In the genomic region with DNA sequence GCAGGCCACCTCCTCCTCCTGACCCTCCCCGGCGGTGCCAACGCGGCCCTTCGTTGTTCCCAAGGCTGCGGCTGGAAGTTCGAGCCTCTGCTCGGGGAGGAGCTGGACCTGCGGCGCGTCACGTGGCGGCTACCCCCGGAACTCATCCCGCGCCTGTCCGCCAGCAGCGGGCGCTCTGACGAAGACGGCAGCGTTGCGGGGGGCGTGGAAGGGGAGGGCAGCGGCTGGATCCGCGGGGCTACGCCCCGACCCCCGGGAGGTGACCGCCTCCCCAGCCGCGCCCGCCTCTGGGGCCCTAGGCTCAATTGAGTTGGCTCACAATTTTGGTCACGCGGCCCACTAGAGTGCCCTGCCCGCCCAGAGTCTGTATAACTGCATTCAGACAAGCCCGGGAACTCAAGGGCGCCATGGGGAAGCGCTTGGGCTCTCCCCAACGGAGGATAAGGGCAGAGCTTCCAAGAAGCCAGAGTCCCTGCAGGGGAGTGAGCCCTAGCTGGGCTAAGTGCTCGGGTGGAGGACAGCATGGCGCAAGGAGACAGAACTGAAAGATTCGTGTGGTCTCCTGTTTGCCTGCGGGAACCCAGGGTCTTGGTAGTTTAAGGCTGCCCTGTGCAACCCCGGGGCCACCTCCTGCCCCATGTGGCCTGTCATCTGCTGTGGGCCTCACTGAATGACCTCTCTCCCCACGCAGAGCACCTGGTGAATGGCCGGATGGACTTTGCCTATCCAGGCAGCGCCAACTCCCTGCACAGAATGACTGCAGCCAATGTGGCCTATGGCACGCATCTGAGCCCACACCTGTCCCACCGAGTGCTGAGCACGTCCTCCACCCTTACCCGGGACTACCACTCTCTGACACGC, we compare ENCODE assay signal across 7 mouse cellular contexts. TPM values are rescaled to one million over a fixed set of nuclear protein-coding genes. Genes with fewer than 3 reads are reported as not detected.
A peak's percentile ranks its signal among the peaks of the same experiment; 100 is the strongest.
DNase-seq lines count a peak whose midpoint lies in the region; ATAC-seq and TF ChIP-seq lines count a peak whose summit lies in the region.

No protein-coding gene starts in this region.

- peak overlapping the region; percentile 62 for H3K4me2 ChIP-seq in hindbrain, embryonic 15.5 days

- no peaks in the 10 kb centered on the region for H3K27me3 ChIP-seq in hindbrain, embryonic 15.5 days
- H3K27me3 ChIP-seq in limb, embryonic 10.5 days (ENCODE audit: low read depth, poor library complexity, severe bottlenecking): peaks cover 10% of the 10 kb centered on the region; the same call in 1 of the 2 replicates
- peaks cover 23% of the 10 kb centered on the region for H3K27me3 ChIP-seq in midbrain, embryonic 10.5 days (ENCODE audit: low read depth, poor library complexity, severe bottlenecking)
- no peaks in the 10 kb centered on the region for H3K27me3 ChIP-seq in small intestine, adult 2 months (ENCODE audit: control insufficient read depth, insufficient read depth, low read length)

- peak; percentile 90 for DNase-seq in ZHBTc4 (ENCODE audit: low read depth, low spot score)
- peak; percentile 49 to 66 for DNase-seq in cerebellum, postnatal 4 days (ENCODE audit: low spot score in 2 of 2)
- peak; percentile 90 for DNase-seq in gastrocnemius, adult 2 months
- peak; percentile 89 for DNase-seq in limb, embryonic 10.5 days (ENCODE audit: low spot score)
- peak; percentile 84 for DNase-seq in midbrain, embryonic 10.5 days (ENCODE audit: low spot score)

- ATAC-seq in hindbrain, embryonic 15.5 days (ENCODE audit: low FRiP score, low read depth): peak; percentile 61

- peak overlapping the region; percentile 65 for H3K4me3 ChIP-seq in gastrocnemius, adult 2 months
- peak overlapping the region; percentile 35 for H3K4me3 ChIP-seq in hindbrain, embryonic 15.5 days
- peak overlapping the region; percentile 50 for H3K4me3 ChIP-seq in limb, embryonic 10.5 days
- H3K4me3 ChIP-seq in midbrain, embryonic 10.5 days: peak overlapping the region; percentile 57
- H3K4me3 ChIP-seq in small intestine, adult 2 months (ENCODE audit: low read depth, low read length): peak overlapping the region; percentile 56

- H3K36me3 ChIP-seq in hindbrain, embryonic 15.5 days: no peaks in the 10 kb centered on the region
- peaks cover 36% of the 10 kb centered on the region for H3K36me3 ChIP-seq in limb, embryonic 10.5 days
- H3K36me3 ChIP-seq in midbrain, embryonic 10.5 days: peaks cover 35% of the 10 kb centered on the region
- H3K36me3 ChIP-seq in small intestine, adult 2 months (ENCODE audit: control insufficient read depth, insufficient read depth, low read length): peaks cover 45% of the 10 kb centered on the region

- H3K27ac ChIP-seq in gastrocnemius, adult 2 months: peak overlapping the region; percentile 80
- H3K27ac ChIP-seq in hindbrain, embryonic 15.5 days (replicated peaks): peak overlapping the region; percentile 65
- H3K27ac ChIP-seq in limb, embryonic 10.5 days: peak overlapping the region; percentile 78
- H3K27ac ChIP-seq in midbrain, embryonic 10.5 days (replicated peaks): peak overlapping the region; percentile 82
- H3K27ac ChIP-seq in small intestine, adult 2 months (ENCODE audit: insufficient read depth, low read depth, low read length): peak overlapping the region; percentile 76

- no peak for TF ChIP-seq POLR2A in small intestine, adult 2 months (IDR thresholded peaks at IDR 0.05; ENCODE audit: low read depth, low read length)

- H3K9ac ChIP-seq in hindbrain, embryonic 15.5 days: peak overlapping the region; percentile 35; the same call in 1 of the 2 replicates

- peaks cover 22% of the 10 kb centered on the region for H3K4me1 ChIP-seq in hindbrain, embryonic 15.5 days (replicated peaks)
- H3K4me1 ChIP-seq in limb, embryonic 10.5 days: peaks cover 42% of the 10 kb centered on the region
- H3K4me1 ChIP-seq in midbrain, embryonic 10.5 days: peaks cover 50% of the 10 kb centered on the region
- H3K4me1 ChIP-seq in small intestine, adult 2 months (ENCODE audit: control insufficient read depth, insufficient read depth, insufficient read length, low read length): peaks cover 24% of the 10 kb centered on the region

- 5% methylated on average over 54 of the region's 54 CpGs for WGBS in hindbrain, embryonic 15.5 days
- 6% methylated on average over 54 of the region's 54 CpGs for WGBS in limb, embryonic 10.5 days
- 7% methylated on average over 54 of the region's 54 CpGs for WGBS in midbrain, embryonic 10.5 days
- 4% methylated on average over 54 of the region's 54 CpGs for WGBS in small intestine, adult 2 months

- intact Hi-C loops in gastrocnemius, adult 2 months (cut with DNase I): no loop called here

- TF ChIP-seq CTCF in gastrocnemius, adult 2 months (IDR thresholded peaks at IDR 0.05): peak; percentile 66
- peak; percentile 47 for TF ChIP-seq CTCF in small intestine, adult 2 months (IDR thresholded peaks at IDR 0.05; ENCODE audit: extremely low read depth, insufficient read length, insufficient replicate concordance, low read depth, low read length)

- H3K9me3 ChIP-seq in hindbrain, embryonic 15.5 days: no peaks in the 10 kb centered on the region
- no peaks in the 10 kb centered on the region for H3K9me3 ChIP-seq in limb, embryonic 10.5 days (replicated peaks)
- no peaks in the 10 kb centered on the region for H3K9me3 ChIP-seq in midbrain, embryonic 10.5 days (replicated peaks)

RNA-seq across cellular contexts. Expression of a gene that starts 7.4 kb away (rescaled TPM):
- total RNA-seq in gastrocnemius, adult 2 months (2021): 1 to 10 TPM; 3.0 to 3.8 TPM
- polyA plus RNA-seq in hindbrain, embryonic 15.5 days (2015; fragmentation: Nextera tagmentation; extraction: Ambion mirVana): 62.5 and 70.9 TPM in 2 replicates
- polyA plus RNA-seq in limb, embryonic 10.5 days (2016; fragmentation: Nextera tagmentation; extraction: Ambion mirVana): 243 and 283 TPM in 2 replicates
- polyA plus RNA-seq in midbrain, embryonic 10.5 days (2016; fragmentation: Nextera tagmentation; extraction: Ambion mirVana): 161 and 210 TPM in 2 replicates
- polyA plus RNA-seq in small intestine, adult 2 months (2012; rRNA removed): 39.5 and 53.3 TPM in 2 replicates

RNA-seq across cellular contexts. Expression of a gene that starts 22.7 kb away (rescaled TPM):
- 10 to 100 TPM; 55.9 to 58.7 TPM for total RNA-seq in gastrocnemius, adult 2 months (2021)
- polyA plus RNA-seq in hindbrain, embryonic 15.5 days (2015; fragmentation: Nextera tagmentation; extraction: Ambion mirVana): 1,686 and 1,716 TPM in 2 replicates
- polyA plus RNA-seq in limb, embryonic 10.5 days (2016; fragmentation: Nextera tagmentation; extraction: Ambion mirVana): 1,754 and 1,985 TPM in 2 replicates
- 1,512 and 1,693 TPM in 2 replicates for polyA plus RNA-seq in midbrain, embryonic 10.5 days (2016; fragmentation: Nextera tagmentation; extraction: Ambion mirVana)
- 48.6 and 118 TPM in 2 replicates for polyA plus RNA-seq in small intestine, adult 2 months (2012; rRNA removed)

RNA-seq across cellular contexts. Expression of a gene that starts 25.1 kb away (rescaled TPM):
- total RNA-seq in gastrocnemius, adult 2 months (2021): 1 to 10 TPM; 7.0 to 7.4 TPM
- 32.1 and 37.0 TPM in 2 replicates for polyA plus RNA-seq in hindbrain, embryonic 15.5 days (2015; fragmentation: Nextera tagmentation; extraction: Ambion mirVana)
- polyA plus RNA-seq in limb, embryonic 10.5 days (2016; fragmentation: Nextera tagmentation; extraction: Ambion mirVana): 46.1 and 53.2 TPM in 2 replicates
- 46.4 and 52.2 TPM in 2 replicates for polyA plus RNA-seq in midbrain, embryonic 10.5 days (2016; fragmentation: Nextera tagmentation; extraction: Ambion mirVana)
- polyA plus RNA-seq in small intestine, adult 2 months (2012; rRNA removed): 10.4 and 21.5 TPM in 2 replicates

RNA-seq across cellular contexts. Expression of a gene that starts 30.6 kb away (rescaled TPM):
- total RNA-seq in gastrocnemius, adult 2 months (2021): 1 to 10 TPM; 4.2 to 4.5 TPM
- 1.7 and 1.9 TPM in 2 replicates for polyA plus RNA-seq in hindbrain, embryonic 15.5 days (2015; fragmentation: Nextera tagmentation; extraction: Ambion mirVana)
- polyA plus RNA-seq in limb, embryonic 10.5 days (2016; fragmentation: Nextera tagmentation; extraction: Ambion mirVana): 0.90 and 1.6 TPM in 2 replicates
- 0.63 and 0.67 TPM in 2 replicates for polyA plus RNA-seq in midbrain, embryonic 10.5 days (2016; fragmentation: Nextera tagmentation; extraction: Ambion mirVana)
- polyA plus RNA-seq in small intestine, adult 2 months (2012; rRNA removed): 53.2 and 133 TPM in 2 replicates

Comparison
In these comparisons a context has a peak if more than half of its experiments do, and no peak if none do; other contexts are left out.
1. Peak in every context shown above with its lines: DNase-seq, ATAC-seq, H3K4me3 ChIP-seq and H3K27ac ChIP-seq.
2. RNA of a gene that starts 22.7 kb away (polyA plus RNA-seq): 1,754 to 1,985 TPM in limb, embryonic 10.5 days, 1,686 to 1,716 TPM in hindbrain, embryonic 15.5 days and 1,512 to 1,693 TPM in midbrain, embryonic 10.5 days; 48.6 to 118 TPM in small intestine, adult 2 months; every median in the first group is over 10 times any median in the second.